Mouse (Mus musculus): Measurements from ENCODE around the gene Vcam1. TPM values are rescaled to one million over a fixed set of nuclear protein-coding genes. Genes with fewer than 3 reads are reported as not detected.

Gene Vcam1
- polyA plus RNA-seq, 1 experiment from 2014 or later = 17.9 TPM

DNA sequence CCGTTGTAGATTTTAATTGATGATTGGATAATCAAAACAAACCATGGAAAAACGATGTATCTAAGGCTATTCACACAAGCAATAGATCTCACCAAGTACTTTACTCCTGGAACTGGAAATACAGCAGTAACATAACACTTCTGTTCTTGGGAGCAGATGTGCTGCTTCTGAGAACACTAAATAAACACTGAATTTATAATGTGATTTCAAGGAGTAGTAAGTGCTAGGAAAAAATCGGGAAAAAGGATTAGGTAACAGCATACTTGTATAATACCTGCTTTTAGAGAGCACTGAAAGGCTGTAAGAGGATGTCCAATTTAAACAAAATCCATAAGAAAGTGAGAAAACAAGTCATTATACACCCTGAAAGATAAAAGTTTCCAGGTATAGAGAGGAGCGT lies 43.5 kb downstream of the Vcam1 start:
- H3K4me3 ChIP-seq (ENCODE audit: low read depth, low read length) = no peak overlapping the region
- ATAC-seq (replicated peaks; ENCODE audit: low FRiP score, low TSS enrichment, low read depth) (no peak), DNase-seq (ENCODE audit: low spot score) (no peak)
- H3K9me3 ChIP-seq (ENCODE audit: control insufficient read depth, low read length) = peaks cover 7% of the 10 kb centered on the region
- 49% methylated on average over 4 of the region's 4 CpGs for WGBS
- peaks cover 2% of the 10 kb centered on the region; the same call in 1 of the 2 replicates for H3K4me1 ChIP-seq (replicated peaks; ENCODE audit: control insufficient read depth, insufficient read depth, low read length)
- H3K27ac ChIP-seq (ENCODE audit: low read depth) = no peak overlapping the region
- H3K9ac ChIP-seq (ENCODE audit: low read length) = no peak overlapping the region
- no peaks in the 10 kb centered on the region for H3K27me3 ChIP-seq (replicated peaks; ENCODE audit: control insufficient read depth, insufficient read depth, low read length)
- H3K4me2 ChIP-seq (ENCODE audit: low read length) = no peak overlapping the region
- no peaks in the 10 kb centered on the region for H3K36me3 ChIP-seq (ENCODE audit: control insufficient read depth, insufficient read depth, low read length)

DNA sequence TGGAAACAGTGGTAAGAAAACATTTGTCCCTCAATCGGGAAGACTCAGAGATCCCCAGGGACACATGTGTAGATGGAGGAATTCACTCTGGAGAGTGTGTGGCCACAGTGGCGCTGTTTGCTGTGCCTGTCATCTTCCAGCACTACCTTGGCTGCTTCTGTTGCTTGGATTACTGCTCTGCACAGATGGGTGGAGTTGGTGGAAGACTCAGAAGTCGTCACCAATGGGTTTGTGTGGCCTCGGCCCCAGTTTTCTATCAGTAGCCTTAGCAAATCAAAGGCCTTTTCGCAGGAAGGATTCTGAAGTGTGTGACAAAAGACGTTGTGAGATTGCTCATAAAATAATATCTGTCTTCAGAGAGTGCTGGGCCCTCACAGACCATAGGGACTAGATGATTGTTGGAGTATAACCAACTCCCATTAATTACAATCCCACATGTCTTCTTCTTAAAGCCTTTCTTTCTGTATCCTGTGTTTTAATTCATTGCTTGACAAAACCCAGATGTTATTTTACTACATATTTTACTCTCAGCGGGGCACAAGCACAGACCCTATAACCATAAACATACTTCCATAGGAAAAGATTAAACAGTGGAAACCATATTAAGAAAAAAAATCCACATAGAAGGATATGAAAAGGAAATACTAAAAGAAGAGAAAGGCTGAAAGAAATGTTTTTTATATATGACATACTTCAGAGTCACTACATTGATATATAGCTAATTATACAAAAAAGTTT lies 48.4 kb downstream of the Vcam1 start:
- H3K4me2 ChIP-seq (ENCODE audit: low read length) = no peak overlapping the region
- DNase-seq (ENCODE audit: low spot score) = peak; percentile 56

DNA sequence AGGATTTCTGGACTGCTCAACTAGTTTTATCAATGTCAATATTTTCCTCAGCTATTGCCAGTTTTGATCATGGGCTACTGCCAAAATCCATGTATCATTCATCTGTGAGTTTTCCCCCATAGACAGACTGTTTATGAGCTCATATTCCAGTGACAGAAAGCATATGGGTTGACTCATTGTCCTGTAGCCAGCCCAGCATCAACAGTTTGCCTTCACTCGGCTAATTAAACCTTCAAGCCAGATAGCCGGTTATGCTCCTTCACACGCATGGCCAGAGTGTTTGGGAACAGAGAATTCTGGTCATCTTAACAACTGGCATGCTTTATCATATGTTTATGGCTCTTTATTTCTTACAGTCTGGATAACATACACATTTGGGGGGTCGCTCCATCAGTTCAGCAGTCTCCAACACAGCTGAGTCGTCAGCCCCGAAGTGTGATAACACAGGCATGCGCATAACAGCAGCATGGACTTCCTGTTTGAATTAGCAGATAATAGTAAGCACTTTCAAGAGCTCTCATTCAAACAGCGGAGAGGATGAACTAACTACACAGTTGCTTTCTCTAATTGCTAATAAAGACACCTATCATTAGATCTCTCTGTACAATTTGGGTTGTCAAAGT lies 49.2 kb downstream of the Vcam1 start:
- DNase-seq (ENCODE audit: low spot score) (no peak), ATAC-seq (replicated peaks; ENCODE audit: low FRiP score, low TSS enrichment, low read depth) (peak; percentile 47)
- no peaks in the 10 kb centered on the region for H3K9me3 ChIP-seq (ENCODE audit: control insufficient read depth, low read length)
- H3K4me1 ChIP-seq (replicated peaks; ENCODE audit: control insufficient read depth, insufficient read depth, low read length) = peaks cover 11% of the 10 kb centered on the region; the same call in 1 of the 2 replicates
- H3K4me2 ChIP-seq (ENCODE audit: low read length) = 0 out of 2 replicates have a peak overlapping the region, but pooled peaks have one; percentile 4
- H3K9ac ChIP-seq (ENCODE audit: low read length) = no peak overlapping the region
- WGBS = 23% methylated on average over 8 of the region's 8 CpGs
- no peaks in the 10 kb centered on the region for H3K27me3 ChIP-seq (replicated peaks; ENCODE audit: control insufficient read depth, insufficient read depth, low read length)
- peak overlapping the region; percentile 75; the same call in 1 of the 2 replicates for H3K27ac ChIP-seq (ENCODE audit: low read depth)
- H3K4me3 ChIP-seq (ENCODE audit: low read depth, low read length) = no peak overlapping the region
- no peaks in the 10 kb centered on the region for H3K36me3 ChIP-seq (ENCODE audit: control insufficient read depth, insufficient read depth, low read length)

More for the DNA sequence above, 48.4 kb downstream of the Vcam1 start:
- Histone ChIP-seq H3K4me3 (ENCODE audit: low read depth, low read length) (no peak overlapping the region), H3K36me3 (ENCODE audit: control insufficient read depth, insufficient read depth, low read length) (no peaks in the 10 kb centered on the region), H3K27ac (ENCODE audit: low read depth) (peak overlapping the region; percentile 75), H3K9me3 (ENCODE audit: control insufficient read depth, low read length) (no peaks in the 10 kb centered on the region), H3K27me3 (replicated peaks; ENCODE audit: control insufficient read depth, insufficient read depth, low read length) (no peaks in the 10 kb centered on the region), H3K4me1 (replicated peaks; ENCODE audit: control insufficient read depth, insufficient read depth, low read length) (peaks cover 11% of the 10 kb centered on the region; the same call in 1 of the 2 replicates), H3K9ac (ENCODE audit: low read length) (no peak overlapping the region)
- WGBS = 40% methylated on average over 7 of the region's 7 CpGs
- no peak for ATAC-seq (replicated peaks; ENCODE audit: low FRiP score, low TSS enrichment, low read depth)

DNA sequence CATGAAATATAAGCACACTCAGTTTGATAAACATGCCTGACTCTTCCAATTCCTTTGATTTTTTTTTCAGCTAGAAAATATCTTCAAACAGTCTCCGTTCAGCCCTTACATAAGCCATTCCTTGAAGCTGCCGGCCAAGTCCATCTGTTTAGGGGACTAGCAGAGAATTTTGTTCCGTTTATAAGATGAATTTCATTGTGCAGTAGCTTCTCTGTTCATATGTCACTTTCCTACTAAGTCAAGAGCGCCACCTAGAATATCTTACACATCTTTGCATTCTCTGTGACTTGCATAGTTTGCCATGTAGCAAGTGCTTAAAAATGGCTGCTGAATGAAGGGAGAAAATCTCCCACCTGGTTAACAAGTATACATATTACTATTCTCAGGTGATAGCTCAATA lies 51.0 kb downstream of the Vcam1 start:
- H3K27me3 ChIP-seq (replicated peaks; ENCODE audit: control insufficient read depth, insufficient read depth, low read length) = no peaks in the 10 kb centered on the region
- H3K36me3 ChIP-seq (ENCODE audit: control insufficient read depth, insufficient read depth, low read length) = no peaks in the 10 kb centered on the region
- no peak for ATAC-seq (replicated peaks; ENCODE audit: low FRiP score, low TSS enrichment, low read depth)

DNA sequence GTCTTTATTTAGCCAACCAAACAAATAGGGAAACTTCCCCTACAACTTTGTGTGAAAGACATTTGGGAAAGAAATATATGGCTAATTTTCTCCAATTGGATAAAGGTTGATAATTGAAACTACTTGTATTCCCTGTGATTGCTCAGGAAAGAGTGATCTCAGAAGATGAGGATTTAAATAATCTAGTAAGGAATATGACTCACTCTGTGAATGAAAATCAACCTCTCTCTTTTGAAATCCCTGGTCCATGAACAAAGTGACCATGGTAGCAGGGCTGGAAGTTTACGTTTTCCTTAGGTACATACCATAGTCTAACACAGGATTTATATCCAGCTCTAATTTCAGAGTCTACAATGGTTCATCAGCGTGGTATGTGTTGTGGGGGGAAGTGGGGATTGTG lies 52.7 kb downstream of the Vcam1 start:
- Histone ChIP-seq H3K4me1 (replicated peaks; ENCODE audit: control insufficient read depth, insufficient read depth, low read length) (peaks cover 11% of the 10 kb centered on the region; the same call in 1 of the 2 replicates), H3K27me3 (replicated peaks; ENCODE audit: control insufficient read depth, insufficient read depth, low read length) (no peaks in the 10 kb centered on the region), H3K9me3 (ENCODE audit: control insufficient read depth, low read length) (no peaks in the 10 kb centered on the region), H3K27ac (ENCODE audit: low read depth) (no peak overlapping the region), H3K4me2 (ENCODE audit: low read length) (no peak overlapping the region), H3K4me3 (ENCODE audit: low read depth, low read length) (no peak overlapping the region), H3K9ac (ENCODE audit: low read length) (no peak overlapping the region), H3K36me3 (ENCODE audit: control insufficient read depth, insufficient read depth, low read length) (no peaks in the 10 kb centered on the region)
- DNase-seq (ENCODE audit: low spot score) (no peak), ATAC-seq (replicated peaks; ENCODE audit: low FRiP score, low TSS enrichment, low read depth) (no peak)
- 72% methylated on average over 2 of the region's 2 CpGs for WGBS

More for the DNA sequence above, 51.0 kb downstream of the Vcam1 start:
- Histone ChIP-seq H3K27ac (ENCODE audit: low read depth) (no peak overlapping the region), H3K9me3 (ENCODE audit: control insufficient read depth, low read length) (no peaks in the 10 kb centered on the region), H3K4me3 (ENCODE audit: low read depth, low read length) (no peak overlapping the region), H3K4me1 (replicated peaks; ENCODE audit: control insufficient read depth, insufficient read depth, low read length) (peaks cover 11% of the 10 kb centered on the region; the same call in 1 of the 2 replicates), H3K9ac (ENCODE audit: low read length) (no peak overlapping the region), H3K4me2 (ENCODE audit: low read length) (no peak overlapping the region)
- 45% methylated on average over 4 of the region's 4 CpGs for WGBS
- no peak for DNase-seq (ENCODE audit: low spot score)

DNA sequence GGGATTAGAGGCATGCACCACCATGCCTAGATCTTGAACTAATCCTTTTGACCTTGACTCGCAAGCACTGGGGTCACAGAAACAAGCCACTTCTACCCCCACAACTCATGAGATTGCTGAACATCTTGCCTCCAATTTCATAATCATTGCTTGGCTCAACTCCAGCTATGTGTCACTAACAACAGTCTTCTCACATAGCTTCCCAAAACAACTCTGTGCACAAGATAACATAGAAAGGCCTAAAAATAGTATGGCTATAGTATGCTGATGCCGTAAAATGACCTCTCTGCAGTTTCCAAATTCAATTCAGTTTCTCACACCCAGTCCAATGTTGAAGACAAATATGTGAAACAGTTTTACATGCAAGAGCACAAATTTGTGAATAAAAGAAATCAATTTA lies 56.9 kb downstream of the Vcam1 start:
- DNase-seq (ENCODE audit: low spot score) = no peak
- Histone ChIP-seq H3K27ac (ENCODE audit: low read depth) (no peak overlapping the region), H3K36me3 (ENCODE audit: control insufficient read depth, insufficient read depth, low read length) (no peaks in the 10 kb centered on the region), H3K4me2 (ENCODE audit: low read length) (no peak overlapping the region), H3K9ac (ENCODE audit: low read length) (no peak overlapping the region), H3K4me3 (ENCODE audit: low read depth, low read length) (no peak overlapping the region), H3K9me3 (ENCODE audit: control insufficient read depth, low read length) (no peaks in the 10 kb centered on the region), H3K27me3 (replicated peaks; ENCODE audit: control insufficient read depth, insufficient read depth, low read length) (no peaks in the 10 kb centered on the region), H3K4me1 (replicated peaks; ENCODE audit: control insufficient read depth, insufficient read depth, low read length) (no peaks in the 10 kb centered on the region)
- no peak for ATAC-seq (replicated peaks; ENCODE audit: low FRiP score, low TSS enrichment, low read depth)
- 87% methylated on average over 2 of the region's 2 CpGs for WGBS

DNA sequence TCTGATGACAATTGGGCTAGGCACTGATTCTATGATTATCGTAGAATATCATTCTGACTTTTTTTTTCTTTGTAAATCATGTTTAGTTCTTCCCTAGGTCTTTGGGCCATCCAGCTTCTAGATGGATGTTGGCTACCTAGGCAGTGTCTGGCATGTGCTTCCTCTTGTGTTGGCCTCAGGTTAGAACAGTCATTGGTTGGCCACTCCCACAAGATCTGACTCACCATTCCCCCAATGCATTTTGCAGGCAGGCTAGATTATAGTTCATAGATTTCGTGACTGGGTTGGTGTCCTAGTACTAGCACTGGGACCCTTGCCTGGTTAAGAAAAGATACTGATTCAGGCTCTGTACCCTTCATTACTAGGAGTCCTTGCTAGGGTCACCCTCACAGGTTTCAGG lies 67.3 kb downstream of the Vcam1 start:
- 90% methylated on average over 2 of the region's 2 CpGs for WGBS
- H3K27me3 ChIP-seq (replicated peaks; ENCODE audit: control insufficient read depth, insufficient read depth, low read length) = no peaks in the 10 kb centered on the region

DNA sequence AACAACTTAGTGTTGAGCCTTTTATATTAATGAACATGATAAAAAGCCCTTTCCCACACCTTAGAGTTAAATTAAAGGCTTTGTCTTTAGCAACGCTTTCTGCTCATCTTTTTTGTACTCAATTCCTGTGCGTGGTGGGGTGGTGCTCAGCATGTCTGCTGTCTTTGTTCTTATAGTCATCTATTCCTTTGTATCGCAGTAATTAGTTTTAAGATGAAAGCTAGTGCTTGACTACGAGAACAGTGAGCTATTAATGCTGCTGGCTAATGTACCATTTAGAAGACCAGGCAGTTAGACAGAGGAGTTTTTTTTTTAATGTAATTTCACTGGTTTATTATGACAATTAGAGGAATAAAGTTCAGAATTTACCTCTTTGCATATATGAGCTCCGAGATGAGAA lies 69.2 kb downstream of the Vcam1 start:
- Histone ChIP-seq H3K36me3 (ENCODE audit: control insufficient read depth, insufficient read depth, low read length) (no peaks in the 10 kb centered on the region), H3K27me3 (replicated peaks; ENCODE audit: control insufficient read depth, insufficient read depth, low read length) (no peaks in the 10 kb centered on the region), H3K4me1 (replicated peaks; ENCODE audit: control insufficient read depth, insufficient read depth, low read length) (no peaks in the 10 kb centered on the region), H3K4me3 (ENCODE audit: low read depth, low read length) (no peak overlapping the region), H3K9ac (ENCODE audit: low read length) (no peak overlapping the region), H3K4me2 (ENCODE audit: low read length) (no peak overlapping the region), H3K27ac (ENCODE audit: low read depth) (no peak overlapping the region), H3K9me3 (ENCODE audit: control insufficient read depth, low read length) (no peaks in the 10 kb centered on the region)
- 73% methylated on average over 5 of the region's 5 CpGs for WGBS
- DNase-seq (ENCODE audit: low spot score) (no peak), ATAC-seq (replicated peaks; ENCODE audit: low FRiP score, low TSS enrichment, low read depth) (no peak)

More for the DNA sequence above, 67.3 kb downstream of the Vcam1 start:
- Histone ChIP-seq H3K4me2 (ENCODE audit: low read length) (no peak overlapping the region), H3K27ac (ENCODE audit: low read depth) (no peak overlapping the region), H3K9me3 (ENCODE audit: control insufficient read depth, low read length) (no peaks in the 10 kb centered on the region), H3K36me3 (ENCODE audit: control insufficient read depth, insufficient read depth, low read length) (no peaks in the 10 kb centered on the region), H3K4me1 (replicated peaks; ENCODE audit: control insufficient read depth, insufficient read depth, low read length) (no peaks in the 10 kb centered on the region), H3K4me3 (ENCODE audit: low read depth, low read length) (no peak overlapping the region), H3K9ac (ENCODE audit: low read length) (no peak overlapping the region)
- DNase-seq (ENCODE audit: low spot score) (no peak), ATAC-seq (replicated peaks; ENCODE audit: low FRiP score, low TSS enrichment, low read depth) (no peak)

Measured in intestine, embryonic 14.5 days (tissue).